Mouse (Mus musculus) midbrain, embryonic 10.5 days (tissue): ENCODE measurements at regions not wholly inside any gene's neighbourhood (a gene's known extent, or its start where the extent isn't known, plus 50 kb on each side); places are given as distances from the start of the nearest gene placed in this dataset.
A peak's percentile ranks its signal among the peaks of the same experiment; 100 is the strongest.

Experiments used
- DNase-seq: peaks from one replicate; pipeline ENCODE4 v3.0.0-alpha.2; 2017; ENCODE audit warnings: low spot score
- H3K27ac ChIP-seq: fragments of 300-500 bp; sonication (generic); replicated peaks from 2 replicates; pipeline ENCODE4 v1.5.1; 2016; ENCODE audit warnings: mild to moderate bottlenecking
- H3K27me3 ChIP-seq: fragments of 300-500 bp; sonication (generic); 2 replicates; pipeline ENCODE4 v1.6.1; 2016; ENCODE audit warnings: low read depth, mild to moderate bottlenecking; ENCODE audit not compliant: poor library complexity, severe bottlenecking
- H3K36me3 ChIP-seq: fragments of 300-500 bp; sonication (generic); 2 replicates; pipeline ENCODE4 v1.6.1; 2016; ENCODE audit warnings: mild to moderate bottlenecking, moderate library complexity
- H3K4me1 ChIP-seq: fragments of 300-500 bp; sonication (generic); 2 replicates; pipeline ENCODE4 v1.6.1; 2016
- H3K4me3 ChIP-seq: fragments of 300-500 bp; sonication (generic); 2 replicates; pipeline ENCODE4 v1.5.1; 2016; ENCODE audit warnings: mild to moderate bottlenecking, moderate library complexity
- H3K9me3 ChIP-seq: fragments of 300-500 bp; sonication (generic); replicated peaks from 2 replicates; pipeline ENCODE4 v1.6.1; 2016; ENCODE audit warnings: mild to moderate bottlenecking
- WGBS: fragments of 180-500 bp; shearing (Covaris S2); methylation state at CpG from one replicate; pipeline ENCODE4 v1.1.7; 2016; 5-methylcytosine and 5-hydroxymethylcytosine counted together

DNA sequence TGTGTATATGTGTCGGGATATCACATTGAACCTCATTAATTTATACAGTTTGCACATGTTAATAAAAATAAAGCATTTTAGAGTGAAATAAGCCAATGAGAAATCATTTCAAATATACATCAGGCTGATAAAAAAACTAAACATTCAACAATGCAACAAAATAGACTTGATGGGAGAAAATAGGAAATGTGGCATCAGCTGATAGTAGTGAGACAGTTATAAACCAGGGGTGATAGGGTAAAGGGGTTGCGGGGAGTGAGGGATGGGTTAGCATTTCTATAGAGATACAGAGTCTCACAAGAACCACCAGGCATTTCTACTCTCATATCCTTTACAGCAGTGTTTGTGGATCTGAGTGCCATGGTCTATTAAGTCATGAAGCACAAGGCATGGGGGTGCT, 108.6 kb upstream of the Mvb12b start:
- no peak for DNase-seq
- H3K36me3 ChIP-seq: no peaks in the 10 kb centered on the region
- WGBS: 91% methylated on average over 2 of the region's 2 CpGs
- H3K4me1 ChIP-seq: no peaks in the 10 kb centered on the region
- H3K9me3 ChIP-seq: no peaks in the 10 kb centered on the region; the same call in 1 of the 2 replicates
- H3K27me3 ChIP-seq: no peaks in the 10 kb centered on the region
- no peak overlapping the region for H3K27ac ChIP-seq
- H3K4me3 ChIP-seq: no peak overlapping the region

DNA sequence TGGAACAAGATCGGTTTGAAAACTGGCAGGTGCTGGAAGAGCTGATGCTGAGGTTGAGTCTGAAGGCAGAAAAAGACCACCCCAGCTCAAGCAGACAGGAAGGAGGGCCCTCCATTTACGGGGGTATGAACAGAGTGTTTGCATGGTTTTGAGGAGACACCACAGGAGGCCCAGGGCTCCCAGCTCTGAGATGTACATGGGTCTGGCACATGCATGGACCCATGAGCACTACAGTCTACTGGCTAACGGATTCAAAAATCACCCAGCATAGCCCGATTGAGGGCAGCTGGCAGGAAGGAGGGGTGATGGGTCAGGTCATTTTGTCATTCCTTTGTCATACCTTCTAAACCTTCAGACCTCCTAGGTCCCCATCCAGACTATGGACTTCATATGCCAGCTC, 103.6 kb upstream of the Mvb12b start:
- no peak overlapping the region for H3K27ac ChIP-seq
- no peak for DNase-seq

DNA sequence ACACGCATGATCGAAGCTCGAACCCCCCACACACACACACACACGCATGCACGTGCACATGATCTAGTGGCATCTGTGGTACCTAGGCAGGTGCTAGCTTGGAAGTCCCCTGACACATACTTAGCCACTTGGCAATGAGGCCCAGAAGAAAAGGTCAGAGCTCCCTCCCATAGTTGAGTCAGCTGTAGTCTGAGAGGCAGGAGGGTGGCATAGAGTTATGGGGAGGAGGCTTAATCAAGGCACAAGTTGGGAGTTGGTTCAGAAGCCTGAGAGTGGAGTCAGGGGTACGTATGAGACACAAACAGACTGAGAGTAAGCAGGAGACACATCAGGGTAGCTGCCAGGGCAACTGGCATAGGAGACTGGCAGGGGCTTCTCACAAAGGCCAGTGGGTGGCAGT, 103.0 kb upstream of the Mvb12b start:
- no peak overlapping the region for H3K4me3 ChIP-seq
- peaks cover 13% of the 10 kb centered on the region for H3K4me1 ChIP-seq
- no peaks in the 10 kb centered on the region for H3K36me3 ChIP-seq
- no peak for DNase-seq
- no peaks in the 10 kb centered on the region for H3K27me3 ChIP-seq
- H3K9me3 ChIP-seq: no peaks in the 10 kb centered on the region; the same call in 1 of the 2 replicates
- no peak overlapping the region for H3K27ac ChIP-seq
- WGBS: 91% methylated on average over 6 of the region's 6 CpGs

More for the DNA sequence above, 103.6 kb upstream of the Mvb12b start:
- peaks cover 13% of the 10 kb centered on the region for H3K4me1 ChIP-seq
- H3K4me3 ChIP-seq: no peak overlapping the region
- no peaks in the 10 kb centered on the region for H3K27me3 ChIP-seq
- H3K9me3 ChIP-seq: no peaks in the 10 kb centered on the region; the same call in 1 of the 2 replicates
- WGBS: 82% methylated on average over 4 of the region's 4 CpGs
- no peaks in the 10 kb centered on the region for H3K36me3 ChIP-seq

DNA sequence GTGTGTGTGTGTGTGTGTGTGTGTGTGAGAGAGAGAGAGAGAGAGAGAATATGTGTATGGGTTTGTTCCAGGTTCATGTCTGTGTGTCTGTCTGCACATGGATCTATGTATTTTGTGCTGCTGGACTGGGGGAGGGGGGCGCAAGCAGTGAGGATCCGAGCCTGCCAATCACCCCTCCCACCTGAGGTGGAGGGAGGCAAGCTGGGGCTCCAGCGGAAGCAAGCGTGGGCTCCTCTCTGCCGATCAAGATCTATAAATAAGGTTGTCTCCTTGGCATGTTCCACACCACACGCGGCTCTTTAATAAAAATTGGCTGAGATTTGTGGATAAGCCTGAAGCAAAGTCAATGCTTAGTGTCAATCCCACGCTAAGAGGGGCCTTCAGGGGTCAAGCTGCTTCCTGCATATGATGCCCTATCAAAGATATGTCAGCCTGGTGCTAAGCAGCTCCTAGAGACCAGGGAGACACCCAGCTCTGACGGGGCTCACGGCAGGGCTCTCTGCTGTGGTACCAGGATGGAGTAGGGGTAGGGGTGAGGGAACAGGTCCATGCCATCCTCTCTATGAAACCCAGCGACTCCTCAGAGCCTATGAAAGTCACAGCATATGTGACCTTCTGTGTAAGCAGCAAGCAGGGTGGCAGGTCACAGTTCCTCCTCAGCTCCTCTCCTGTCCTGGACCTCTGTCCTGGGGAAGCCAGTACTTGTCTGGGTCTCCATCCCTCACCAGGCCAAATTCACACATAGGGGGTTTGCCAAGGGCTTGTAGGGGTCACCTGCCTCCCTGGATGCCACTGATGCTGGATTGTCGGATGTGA, 102.0 kb upstream of the Mvb12b start:
- H3K36me3 ChIP-seq: no peaks in the 10 kb centered on the region
- H3K4me1 ChIP-seq: peaks cover 13% of the 10 kb centered on the region
- no peak overlapping the region for H3K4me3 ChIP-seq
- H3K27ac ChIP-seq: 0 out of 2 replicates have a peak overlapping the region, but pooled peaks have one; percentile 19
- no peaks in the 10 kb centered on the region; the same call in 1 of the 2 replicates for H3K9me3 ChIP-seq
- no peaks in the 10 kb centered on the region for H3K27me3 ChIP-seq
- 83% methylated on average over 12 of the region's 12 CpGs for WGBS
- DNase-seq: no peak

DNA sequence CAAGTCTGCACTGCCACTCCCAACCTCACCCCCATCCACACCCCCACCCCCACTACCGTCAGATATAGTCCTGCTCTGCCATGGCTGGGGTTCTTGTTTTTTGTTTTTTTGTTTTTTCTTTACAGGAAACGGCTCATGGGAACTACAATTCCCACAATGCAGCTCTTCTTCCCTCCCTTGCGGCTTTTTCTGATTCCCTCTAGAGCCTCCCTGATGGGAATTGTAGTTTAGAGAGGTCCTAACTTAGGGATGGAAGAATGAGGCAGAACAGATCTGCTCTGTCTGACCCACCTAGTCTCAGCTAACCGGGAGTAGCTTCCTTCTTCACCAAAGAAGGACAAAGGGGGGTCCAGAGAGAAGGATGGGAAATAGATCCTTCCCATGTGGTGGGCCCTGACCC, 98.7 kb upstream of the Mvb12b start:
- Histone ChIP-seq H3K36me3 (no peaks in the 10 kb centered on the region), H3K4me3 (no peak overlapping the region), H3K4me1 (peaks cover 30% of the 10 kb centered on the region), H3K27me3 (no peaks in the 10 kb centered on the region; the same call in 1 of the 2 replicates), H3K9me3 (no peaks in the 10 kb centered on the region), H3K27ac (no peak overlapping the region)
- WGBS: 25% methylated on average over 4 of the region's 4 CpGs
- no peak for DNase-seq

DNA sequence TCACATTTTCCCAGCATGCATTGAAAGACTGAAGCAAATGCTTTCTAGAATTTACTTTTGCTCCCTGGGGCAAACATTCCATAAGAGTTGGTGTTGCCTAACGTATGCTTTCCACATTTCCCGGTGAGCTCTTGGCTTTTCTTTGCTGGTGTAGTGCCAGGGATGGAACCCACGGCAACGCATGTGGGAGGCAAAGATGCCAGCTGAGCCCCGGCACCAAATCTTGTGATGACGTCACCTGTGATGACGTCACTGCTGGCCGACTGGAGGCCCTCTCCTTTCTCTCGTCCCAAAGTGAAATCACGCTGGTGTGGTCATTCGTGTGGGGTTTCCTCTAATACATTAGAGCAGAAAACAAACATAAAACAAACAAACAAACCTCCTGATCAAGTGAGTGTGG, 97.6 kb upstream of the Mvb12b start:
- no peak for DNase-seq
- Histone ChIP-seq H3K27ac (no peak overlapping the region), H3K9me3 (no peaks in the 10 kb centered on the region), H3K4me1 (peaks cover 26% of the 10 kb centered on the region), H3K36me3 (no peaks in the 10 kb centered on the region), H3K27me3 (no peaks in the 10 kb centered on the region; the same call in 1 of the 2 replicates), H3K4me3 (no peak overlapping the region)
- WGBS: 89% methylated on average over 11 of the region's 11 CpGs

DNA sequence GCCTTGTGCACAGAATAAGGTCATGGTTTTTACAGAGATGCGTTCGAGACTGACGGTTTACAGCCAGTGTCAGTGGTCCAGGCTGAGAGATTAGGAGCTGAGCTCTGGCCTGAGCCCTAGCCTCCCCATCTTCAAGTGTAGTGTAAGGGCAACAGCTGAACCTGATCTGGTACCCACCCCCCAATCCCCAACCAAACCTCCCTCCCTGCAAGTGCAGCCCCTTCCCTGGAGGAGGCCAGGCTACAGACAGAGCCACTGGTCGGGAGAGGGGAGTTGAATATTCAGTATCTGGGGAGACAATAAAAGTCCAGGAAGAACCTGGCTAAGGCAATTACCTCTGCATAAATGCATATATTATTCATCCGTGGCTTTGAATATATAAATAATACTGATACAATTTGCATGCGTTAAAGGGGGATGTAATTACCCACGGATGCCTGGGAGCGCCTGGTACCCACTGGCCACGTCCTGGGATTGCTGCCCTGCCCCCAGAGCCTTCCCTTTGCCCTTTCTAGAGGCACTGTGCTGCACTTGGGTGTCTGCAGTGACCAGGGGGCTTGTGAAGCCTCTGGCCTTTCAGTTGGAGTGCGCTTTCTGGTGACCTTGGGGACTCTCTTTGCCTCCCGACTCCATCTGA, 95.5 kb upstream of the Mvb12b start:
- no peak overlapping the region for H3K4me3 ChIP-seq
- 0 out of 2 replicates have a peak overlapping the region, but pooled peaks have one; percentile 9 for H3K27ac ChIP-seq
- H3K9me3 ChIP-seq: no peaks in the 10 kb centered on the region
- no peaks in the 10 kb centered on the region for H3K36me3 ChIP-seq
- DNase-seq: no peak
- 49% methylated on average over 11 of the region's 11 CpGs for WGBS
- no peaks in the 10 kb centered on the region; the same call in 1 of the 2 replicates for H3K27me3 ChIP-seq
- peaks cover 17% of the 10 kb centered on the region for H3K4me1 ChIP-seq

DNA sequence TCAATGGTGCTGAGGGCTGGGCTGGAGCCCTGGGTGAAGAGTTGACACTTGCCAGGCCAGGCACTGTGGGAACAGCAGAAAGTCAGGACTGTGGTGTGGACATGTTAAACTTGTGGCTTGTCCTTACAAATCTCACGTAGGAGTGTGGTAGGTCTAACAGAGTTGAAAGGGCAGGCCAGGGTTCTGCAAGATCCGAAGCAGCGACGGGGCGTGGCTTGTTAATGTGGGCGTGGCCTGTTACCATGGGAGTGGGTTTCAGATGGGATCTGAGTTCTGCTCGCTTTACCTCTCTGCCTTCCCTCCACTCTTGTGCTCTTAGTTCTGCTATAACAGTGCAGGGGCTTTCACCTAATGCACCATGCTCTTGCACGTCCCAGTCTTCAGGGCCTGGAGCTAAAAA, 94.2 kb upstream of the Mvb12b start:
- no peak overlapping the region; the same call in 1 of the 2 replicates for H3K27ac ChIP-seq
- WGBS: 37% methylated on average over 8 of the region's 8 CpGs
- H3K4me3 ChIP-seq: no peak overlapping the region
- no peaks in the 10 kb centered on the region for H3K36me3 ChIP-seq
- peaks cover 17% of the 10 kb centered on the region for H3K4me1 ChIP-seq
- H3K27me3 ChIP-seq: no peaks in the 10 kb centered on the region; the same call in 1 of the 2 replicates
- no peak for DNase-seq
- no peaks in the 10 kb centered on the region for H3K9me3 ChIP-seq

DNA sequence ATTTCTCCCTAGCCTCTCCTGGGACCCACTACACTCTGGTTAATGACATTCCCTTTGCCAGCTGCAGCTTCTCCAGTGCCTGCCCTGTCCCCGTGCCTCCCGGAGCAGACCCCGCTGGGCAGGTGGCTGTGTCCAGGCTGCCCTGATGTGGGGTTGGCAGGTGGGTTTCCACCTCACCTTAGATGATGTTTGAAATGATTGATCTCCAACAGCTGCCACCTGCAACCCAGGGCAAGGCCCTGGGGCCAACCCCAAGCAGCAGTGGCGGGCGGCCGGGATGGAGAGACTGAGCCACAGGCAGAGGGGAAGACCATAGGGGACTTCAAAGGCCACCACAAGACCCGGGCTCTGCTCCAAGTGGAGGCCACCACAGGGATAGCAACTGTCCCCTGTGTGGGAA, 93.6 kb upstream of the Mvb12b start:
- H3K9me3 ChIP-seq: no peaks in the 10 kb centered on the region
- H3K4me1 ChIP-seq: peaks cover 17% of the 10 kb centered on the region
- 83% methylated on average over 7 of the region's 7 CpGs for WGBS
- no peaks in the 10 kb centered on the region for H3K36me3 ChIP-seq
- no peak overlapping the region for H3K4me3 ChIP-seq
- H3K27me3 ChIP-seq: no peaks in the 10 kb centered on the region; the same call in 1 of the 2 replicates
- H3K27ac ChIP-seq: no peak overlapping the region; the same call in 1 of the 2 replicates
- DNase-seq: no peak

DNA sequence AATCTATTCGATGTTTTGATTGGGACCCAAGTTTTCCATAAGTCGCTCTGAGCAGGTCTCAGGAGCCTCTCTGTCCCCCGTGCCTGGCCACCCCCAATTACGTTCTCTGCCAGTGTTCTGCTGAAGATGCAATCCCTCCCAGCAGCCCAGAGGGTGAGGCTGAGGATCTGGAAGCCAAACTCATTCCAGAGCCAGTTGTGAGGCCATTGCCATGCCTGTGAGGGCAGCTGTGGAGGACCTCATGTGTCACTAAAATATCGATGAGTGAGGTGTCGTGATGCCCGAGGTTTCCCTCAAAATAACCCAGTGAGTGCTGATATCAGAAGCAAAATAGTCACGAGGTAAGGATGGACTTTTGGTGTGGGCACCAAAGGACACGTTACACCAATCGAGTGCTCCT, 93.1 kb upstream of the Mvb12b start:
- WGBS: 86% methylated on average over 10 of the region's 10 CpGs
- H3K27me3 ChIP-seq: no peaks in the 10 kb centered on the region; the same call in 1 of the 2 replicates
- H3K36me3 ChIP-seq: no peaks in the 10 kb centered on the region
- no peaks in the 10 kb centered on the region for H3K9me3 ChIP-seq
- peaks cover 17% of the 10 kb centered on the region for H3K4me1 ChIP-seq
- H3K4me3 ChIP-seq: no peak overlapping the region
- no peak overlapping the region for H3K27ac ChIP-seq
- DNase-seq: no peak

DNA sequence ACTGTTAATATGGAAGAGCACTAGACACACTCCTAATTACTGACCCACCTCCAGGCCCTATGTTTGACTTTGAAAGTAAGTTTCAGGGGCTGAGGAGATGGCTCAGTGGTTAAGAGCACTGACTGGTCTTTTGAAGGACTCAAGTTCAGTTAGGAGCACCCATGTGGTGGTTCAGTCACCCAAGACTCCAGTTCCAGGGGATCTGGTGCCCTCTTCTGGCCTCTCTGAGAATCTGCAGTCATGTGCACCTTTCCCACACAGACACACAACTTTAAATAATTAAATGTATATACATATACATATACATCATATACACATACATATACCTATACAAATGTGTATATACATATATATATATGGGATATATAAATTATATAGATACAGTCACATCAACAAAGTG, 91.5 kb upstream of the Mvb12b start:
- DNase-seq: no peak
- Histone ChIP-seq H3K27ac (no peak overlapping the region), H3K4me3 (no peak overlapping the region), H3K9me3 (no peaks in the 10 kb centered on the region), H3K36me3 (no peaks in the 10 kb centered on the region), H3K4me1 (peaks cover 26% of the 10 kb centered on the region), H3K27me3 (no peaks in the 10 kb centered on the region; the same call in 1 of the 2 replicates)

DNA sequence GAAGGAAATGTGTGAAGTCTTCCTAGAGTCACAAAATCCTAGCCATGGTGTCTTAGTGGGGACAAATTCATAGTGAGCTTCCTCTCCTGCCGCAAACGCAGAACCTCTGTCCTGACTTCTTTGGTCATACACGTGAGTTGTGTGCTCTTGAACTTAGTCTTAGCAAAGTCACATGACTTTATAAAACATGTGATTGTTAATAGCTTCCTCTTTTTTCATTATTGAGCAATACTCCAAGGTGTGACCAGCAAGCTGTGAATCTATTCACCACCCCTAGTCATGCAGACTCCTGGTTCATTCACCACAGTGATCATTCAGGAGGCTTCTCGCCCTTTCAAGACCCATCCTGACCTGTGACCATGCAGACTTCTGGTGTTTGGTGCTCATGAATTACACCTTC, 90.8 kb upstream of the Mvb12b start:
- WGBS: 87% methylated on average over 4 of the region's 4 CpGs
- no peak overlapping the region for H3K27ac ChIP-seq

More for the DNA sequence above, 90.8 kb upstream of the Mvb12b start:
- peaks cover 33% of the 10 kb centered on the region for H3K4me1 ChIP-seq
- no peak overlapping the region for H3K4me3 ChIP-seq
- no peaks in the 10 kb centered on the region for H3K9me3 ChIP-seq
- no peaks in the 10 kb centered on the region for H3K36me3 ChIP-seq
- no peak for DNase-seq
- no peaks in the 10 kb centered on the region; the same call in 1 of the 2 replicates for H3K27me3 ChIP-seq
